Mouse (Mus musculus): ENCODE results near the gene Smyd3. TPM values are rescaled to one million over a fixed set of nuclear protein-coding genes. Genes with fewer than 3 reads are reported as not detected.

Gene Smyd3
- polyA plus RNA-seq, 1 experiment: 2.4 TPM

DNA sequence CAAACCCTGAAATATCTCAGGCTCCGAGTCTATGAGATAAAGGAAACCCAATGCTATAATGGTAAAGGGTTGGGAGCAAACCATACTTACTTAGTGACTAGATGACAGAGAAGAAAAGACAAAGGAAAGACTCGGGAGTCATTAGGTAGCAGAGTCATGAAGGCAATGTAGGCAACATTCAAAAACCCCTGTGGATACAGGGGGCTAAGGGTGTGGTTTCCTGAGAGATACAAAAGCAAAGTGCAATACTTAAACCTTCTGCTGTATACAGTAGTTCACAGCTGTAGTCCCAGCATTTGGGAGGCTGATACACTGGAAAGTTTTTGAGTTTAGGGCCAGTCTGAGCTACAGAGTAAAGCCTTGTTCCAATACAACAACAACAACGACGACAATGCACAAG lies 244.9 kb downstream of the Smyd3 start:
- Histone ChIP-seq H3K4me1 (ENCODE audit: control insufficient read depth, insufficient read depth, low read length) (no peaks in the 10 kb centered on the region), H3K4me3 (ENCODE audit: control insufficient read depth, low read depth, low read length) (no peak overlapping the region), H3K27me3 (ENCODE audit: control insufficient read depth, insufficient read depth, low read length) (no peaks in the 10 kb centered on the region), H3K36me3 (ENCODE audit: control insufficient read depth, insufficient read depth, low read length) (no peaks in the 10 kb centered on the region), H3K27ac (ENCODE audit: control insufficient read depth, insufficient read depth, low read depth, low read length) (no peak overlapping the region)
- TF ChIP-seq CTCF (IDR thresholded peaks at IDR 0.05; ENCODE audit: control insufficient read depth, insufficient read depth, insufficient replicate concordance, low read depth, low read length) (no peak), POLR2A (IDR thresholded peaks at IDR 0.05; ENCODE audit: control insufficient read depth, low read depth, low read length) (no peak)

DNA sequence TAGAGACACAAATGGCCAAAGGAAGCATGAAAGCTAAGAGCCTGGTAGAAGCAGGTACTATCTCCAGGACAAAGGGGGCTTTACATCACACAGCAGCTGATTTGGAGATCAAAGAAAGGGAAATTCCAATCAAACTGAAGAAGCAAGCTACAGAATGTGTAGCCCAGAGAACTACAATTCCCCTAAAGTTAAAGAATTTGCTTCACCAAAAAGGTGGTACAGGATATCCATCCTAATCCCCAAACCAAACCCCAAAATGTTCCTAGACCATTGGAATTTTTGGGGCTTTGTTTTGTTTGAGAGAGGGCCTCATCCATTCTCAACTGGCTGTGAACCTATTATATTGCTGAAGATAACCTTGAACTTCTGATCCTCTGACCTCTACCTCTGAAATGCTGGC lies 245.5 kb downstream of the Smyd3 start:
- Histone ChIP-seq H3K27me3 (ENCODE audit: control insufficient read depth, insufficient read depth, low read length) (no peaks in the 10 kb centered on the region), H3K36me3 (ENCODE audit: control insufficient read depth, insufficient read depth, low read length) (no peaks in the 10 kb centered on the region), H3K4me3 (ENCODE audit: control insufficient read depth, low read depth, low read length) (no peak overlapping the region), H3K27ac (ENCODE audit: control insufficient read depth, insufficient read depth, low read depth, low read length) (no peak overlapping the region), H3K4me1 (ENCODE audit: control insufficient read depth, insufficient read depth, low read length) (no peaks in the 10 kb centered on the region)
- TF ChIP-seq CTCF (IDR thresholded peaks at IDR 0.05; ENCODE audit: control insufficient read depth, insufficient read depth, insufficient replicate concordance, low read depth, low read length): no peak
- TF ChIP-seq POLR2A (IDR thresholded peaks at IDR 0.05; ENCODE audit: control insufficient read depth, low read depth, low read length): no peak

DNA sequence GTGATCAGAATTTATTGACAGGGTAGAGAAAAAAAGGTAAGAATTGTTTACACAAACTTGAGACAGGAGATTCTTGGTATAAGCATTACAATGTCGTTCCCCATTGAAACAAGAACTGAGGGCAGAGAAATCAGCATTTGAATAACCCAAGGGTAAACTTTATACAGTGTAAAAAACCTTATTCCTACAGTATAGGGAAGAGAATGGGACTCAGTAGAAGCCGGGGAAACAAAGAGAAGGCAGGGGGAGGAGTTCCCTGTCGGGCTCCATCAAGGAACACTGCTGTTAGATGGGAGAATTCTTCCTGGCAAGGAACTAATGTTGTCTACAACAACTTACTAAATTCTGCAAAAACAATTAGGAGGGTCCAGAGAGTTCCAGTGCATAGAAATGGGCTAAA lies 250.9 kb downstream of the Smyd3 start:
- Histone ChIP-seq H3K27ac (ENCODE audit: control insufficient read depth, insufficient read depth, low read depth, low read length) (no peak overlapping the region), H3K4me1 (ENCODE audit: control insufficient read depth, insufficient read depth, low read length) (no peaks in the 10 kb centered on the region), H3K36me3 (ENCODE audit: control insufficient read depth, insufficient read depth, low read length) (no peaks in the 10 kb centered on the region), H3K4me3 (ENCODE audit: control insufficient read depth, low read depth, low read length) (no peak overlapping the region), H3K27me3 (ENCODE audit: control insufficient read depth, insufficient read depth, low read length) (no peaks in the 10 kb centered on the region)
- TF ChIP-seq CTCF (IDR thresholded peaks at IDR 0.05; ENCODE audit: control insufficient read depth, insufficient read depth, insufficient replicate concordance, low read depth, low read length): no peak
- TF ChIP-seq POLR2A (IDR thresholded peaks at IDR 0.05; ENCODE audit: control insufficient read depth, low read depth, low read length): no peak

DNA sequence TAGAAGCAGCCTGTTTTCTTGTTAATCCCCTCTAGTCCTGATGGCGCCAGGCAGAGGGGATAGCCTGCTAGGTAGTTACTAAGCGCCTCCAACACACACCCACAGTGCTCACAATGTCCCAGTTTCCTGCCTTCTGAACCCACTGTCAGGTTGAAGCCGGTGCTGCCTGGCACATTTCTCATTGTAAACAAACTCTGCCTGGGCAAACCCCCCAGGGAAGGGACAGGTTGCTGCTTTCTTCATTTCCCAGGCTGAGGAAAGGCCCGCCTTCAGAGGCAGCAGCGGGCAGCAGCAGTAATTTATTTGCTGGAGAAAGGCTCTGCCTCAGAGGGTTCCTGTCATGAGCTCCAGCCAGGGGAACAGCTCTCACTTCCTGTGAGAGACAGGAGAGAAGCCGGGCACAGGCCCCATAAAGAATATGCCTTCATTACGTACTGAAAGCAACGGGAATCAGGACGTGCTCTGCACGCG lies 256.3 kb downstream of the Smyd3 start:
- no peaks in the 10 kb centered on the region for H3K4me1 ChIP-seq (ENCODE audit: control insufficient read depth, insufficient read depth, low read length)
- no peak overlapping the region for H3K27ac ChIP-seq (ENCODE audit: control insufficient read depth, insufficient read depth, low read depth, low read length)
- no peaks in the 10 kb centered on the region for H3K27me3 ChIP-seq (ENCODE audit: control insufficient read depth, insufficient read depth, low read length)
- no peaks in the 10 kb centered on the region for H3K36me3 ChIP-seq (ENCODE audit: control insufficient read depth, insufficient read depth, low read length)
- TF ChIP-seq CTCF (IDR thresholded peaks at IDR 0.05; ENCODE audit: control insufficient read depth, insufficient read depth, insufficient replicate concordance, low read depth, low read length) (no peak), POLR2A (IDR thresholded peaks at IDR 0.05; ENCODE audit: control insufficient read depth, low read depth, low read length) (no peak)
- no peak overlapping the region for H3K4me3 ChIP-seq (ENCODE audit: control insufficient read depth, low read depth, low read length)

DNA sequence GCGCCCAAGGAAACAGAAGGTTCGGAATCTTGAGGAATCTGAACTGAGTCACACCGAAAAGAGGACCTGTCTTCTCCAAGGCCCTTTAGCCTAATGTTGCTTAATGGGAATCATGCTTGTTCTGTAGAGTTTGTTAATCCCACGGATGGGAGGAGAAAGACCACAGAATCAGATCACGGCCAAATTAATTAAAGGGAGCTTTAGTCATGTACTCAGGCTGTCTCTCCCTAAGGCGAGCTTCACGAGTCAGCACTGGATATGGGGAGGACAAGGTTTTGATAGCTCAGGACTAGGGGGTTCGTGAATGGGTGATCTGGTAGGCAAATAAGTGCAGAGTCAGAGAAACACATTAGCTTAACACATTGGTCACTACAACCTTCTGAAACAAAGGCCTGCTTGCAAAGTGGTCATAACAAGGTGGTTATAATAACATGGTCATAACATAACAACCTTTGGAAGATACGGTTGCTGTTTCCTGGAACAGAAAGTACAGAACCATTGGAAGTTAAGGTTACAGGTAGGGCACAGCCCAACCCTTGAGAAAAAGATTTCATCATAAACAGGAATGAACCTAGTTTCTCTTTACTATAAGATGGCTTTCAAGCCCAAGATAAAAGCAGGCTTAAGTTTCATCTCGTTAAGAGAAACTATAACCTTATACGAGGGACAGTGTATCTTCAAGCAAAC lies 261.9 kb downstream of the Smyd3 start:
- no peaks in the 10 kb centered on the region for H3K36me3 ChIP-seq (ENCODE audit: control insufficient read depth, insufficient read depth, low read length)
- no peak overlapping the region for H3K27ac ChIP-seq (ENCODE audit: control insufficient read depth, insufficient read depth, low read depth, low read length)
- H3K4me1 ChIP-seq (ENCODE audit: control insufficient read depth, insufficient read depth, low read length): no peaks in the 10 kb centered on the region
- no peak for TF ChIP-seq CTCF (IDR thresholded peaks at IDR 0.05; ENCODE audit: control insufficient read depth, insufficient read depth, insufficient replicate concordance, low read depth, low read length)
- TF ChIP-seq POLR2A (IDR thresholded peaks at IDR 0.05; ENCODE audit: control insufficient read depth, low read depth, low read length): no peak
- no peaks in the 10 kb centered on the region for H3K27me3 ChIP-seq (ENCODE audit: control insufficient read depth, insufficient read depth, low read length)
- no peak overlapping the region for H3K4me3 ChIP-seq (ENCODE audit: control insufficient read depth, low read depth, low read length)

DNA sequence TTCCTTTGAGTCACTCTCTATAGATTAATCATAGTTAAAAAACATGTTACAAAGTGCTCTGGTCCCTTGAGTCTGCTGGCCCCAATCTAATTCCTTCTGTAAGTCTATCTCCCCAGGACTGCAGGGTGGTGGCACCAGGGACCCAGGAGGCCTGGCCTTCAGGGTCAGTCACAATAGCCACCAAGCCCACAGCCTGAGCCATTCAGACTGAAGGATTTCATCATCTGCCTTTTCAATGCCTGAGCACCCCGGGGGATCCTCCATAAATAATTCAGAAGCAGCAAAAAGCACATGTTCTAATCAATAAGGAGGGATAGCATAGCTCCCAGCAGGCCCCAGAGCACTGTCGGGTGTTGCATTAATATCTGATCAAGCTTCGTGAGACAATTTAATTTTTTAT lies 263.3 kb downstream of the Smyd3 start:
- H3K27me3 ChIP-seq (ENCODE audit: control insufficient read depth, insufficient read depth, low read length): no peaks in the 10 kb centered on the region
- TF ChIP-seq POLR2A (IDR thresholded peaks at IDR 0.05; ENCODE audit: control insufficient read depth, low read depth, low read length): no peak
- H3K36me3 ChIP-seq (ENCODE audit: control insufficient read depth, insufficient read depth, low read length): no peaks in the 10 kb centered on the region
- peaks cover 2% of the 10 kb centered on the region; the same call in 1 of the 2 replicates for H3K4me1 ChIP-seq (ENCODE audit: control insufficient read depth, insufficient read depth, low read length)
- H3K4me3 ChIP-seq (ENCODE audit: control insufficient read depth, low read depth, low read length): no peak overlapping the region
- no peak overlapping the region for H3K27ac ChIP-seq (ENCODE audit: control insufficient read depth, insufficient read depth, low read depth, low read length)

DNA sequence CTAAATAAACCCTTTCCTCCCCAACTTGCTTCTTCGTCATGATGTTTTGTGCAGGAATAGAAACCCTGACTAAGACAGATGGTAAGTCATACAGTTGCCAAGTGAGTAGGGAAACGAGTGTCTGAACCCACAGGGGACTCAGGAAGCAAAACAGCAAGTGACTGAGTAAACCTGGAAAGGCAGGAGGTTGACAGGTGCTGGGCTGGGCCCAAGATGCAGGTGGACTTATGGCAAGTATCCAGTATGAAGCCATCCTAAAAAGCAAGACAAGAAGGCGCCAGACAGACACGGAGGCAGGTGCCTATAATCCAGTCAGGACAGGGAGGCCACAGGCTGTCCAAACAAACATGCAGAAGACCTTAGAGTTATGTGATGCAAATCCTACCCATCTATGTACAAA lies 265.2 kb downstream of the Smyd3 start:
- no peak for TF ChIP-seq POLR2A (IDR thresholded peaks at IDR 0.05; ENCODE audit: control insufficient read depth, low read depth, low read length)
- no peak for TF ChIP-seq CTCF (IDR thresholded peaks at IDR 0.05; ENCODE audit: control insufficient read depth, insufficient read depth, insufficient replicate concordance, low read depth, low read length)
- no peak overlapping the region for H3K4me3 ChIP-seq (ENCODE audit: control insufficient read depth, low read depth, low read length)
- no peak overlapping the region for H3K27ac ChIP-seq (ENCODE audit: control insufficient read depth, insufficient read depth, low read depth, low read length)
- peaks cover 2% of the 10 kb centered on the region; the same call in 1 of the 2 replicates for H3K4me1 ChIP-seq (ENCODE audit: control insufficient read depth, insufficient read depth, low read length)
- H3K27me3 ChIP-seq (ENCODE audit: control insufficient read depth, insufficient read depth, low read length): no peaks in the 10 kb centered on the region
- H3K36me3 ChIP-seq (ENCODE audit: control insufficient read depth, insufficient read depth, low read length): no peaks in the 10 kb centered on the region

All from testis, adult 2 months (tissue).